Mouse (Mus musculus) right cerebral cortex, postnatal 25 days (tissue): ENCODE results near the gene Edaradd.

Experiments used
- DNase-seq: peaks from one replicate; pipeline ENCODE4 v3.0.0; 2022

Gene Edaradd

GRCm38 (mm10) chr13:12519955-12520584 lies at the start of gene Edaradd:
Gene Edaradd (minus strand): TSS chr13:12520438.
- DNase-seq = peak; percentile 32

- no peak for DNase-seq
Measured at GRCm38 (mm10) chr13:12569741-12570140, 49.5 kb upstream of the Edaradd start.

GRCm38 (mm10) chr13:12568597-12569469 lies 48.6 kb upstream of the Edaradd start:
- no peak for DNase-seq

GRCm38 (mm10) chr13:12567936-12568335 lies 47.7 kb upstream of the Edaradd start:
- DNase-seq = no peak

GRCm38 (mm10) chr13:12565621-12566390 lies 45.6 kb upstream of the Edaradd start, which contains the start of gene Ero1lb:
Gene Ero1lb (plus strand): TSS chr13:12565874.
- peak; percentile 99 for DNase-seq

- DNase-seq = no peak
Measured at GRCm38 (mm10) chr13:12562256-12562655, 42.0 kb upstream of the Edaradd start.

- DNase-seq = no peak
Measured at GRCm38 (mm10) chr13:12561729-12562128, 41.5 kb upstream of the Edaradd start.

- no peak for DNase-seq
Measured at GRCm38 (mm10) chr13:12559462-12560120, 39.4 kb upstream of the Edaradd start.

GRCm38 (mm10) chr13:12559044-12559443 lies 38.8 kb upstream of the Edaradd start:
- no peak for DNase-seq

GRCm38 (mm10) chr13:12554211-12554610 lies 34.0 kb upstream of the Edaradd start:
- DNase-seq = no peak

GRCm38 (mm10) chr13:12543880-12544568 lies 23.8 kb upstream of the Edaradd start:
- DNase-seq = no peak

GRCm38 (mm10) chr13:12543246-12543645 lies 23.0 kb upstream of the Edaradd start:
- DNase-seq = no peak

- no peak for DNase-seq
Measured at GRCm38 (mm10) chr13:12542006-12542981, 22.1 kb upstream of the Edaradd start.

GRCm38 (mm10) chr13:12540119-12540518 lies 19.9 kb upstream of the Edaradd start:
- DNase-seq = no peak

GRCm38 (mm10) chr13:12539716-12540115 lies 19.5 kb upstream of the Edaradd start:
- DNase-seq = peak; percentile 11

- DNase-seq = no peak
Measured at GRCm38 (mm10) chr13:12537971-12538370, 17.7 kb upstream of the Edaradd start.

- DNase-seq = no peak
Measured at GRCm38 (mm10) chr13:12534628-12535027, 14.4 kb upstream of the Edaradd start.

- DNase-seq = no peak
Measured at GRCm38 (mm10) chr13:12525678-12526077, 5.4 kb upstream of the Edaradd start.

- DNase-seq = no peak
Measured at GRCm38 (mm10) chr13:12522346-12522745, 2.1 kb upstream of the Edaradd start.

GRCm38 (mm10) chr13:12519371-12519770 lies 867 bp downstream of the Edaradd start:
- no peak for DNase-seq
